18 mouse cellular contexts compared by ENCODE assay signal in genomic region chr4:137876834-137877233, GRCm38 (mm10). TPM values are rescaled to one million over a fixed set of nuclear protein-coding genes. Genes with fewer than 3 reads are reported as not detected.
DNase-seq lines count a peak whose midpoint lies in the region; ATAC-seq and TF ChIP-seq lines count a peak whose summit lies in the region.
"Had no signal": no experiment of that assay in that cellular context is flagged by ENCODE, and none has a peak within 500 bp of the region (broad histone marks: within the 10 kb centered on the region; RNA-seq: fewer than 3 reads in every experiment).

No protein-coding gene starts in this region.

- H3K4me2 ChIP-seq in heart, embryonic 12.5 days, result no peak overlapping the region
- H3K4me2 ChIP-seq in midbrain, embryonic 13.5 days (replicated peaks), result no peak overlapping the region
- no peak overlapping the region for H3K4me2 ChIP-seq in midbrain, embryonic 14.5 days (ENCODE audit: low read length)
- no peak overlapping the region for H3K4me2 ChIP-seq in forebrain, embryonic 13.5 days
- no peak overlapping the region for H3K4me2 ChIP-seq in limb, embryonic 14.5 days (replicated peaks; ENCODE audit: low read depth, low read length, severe bottlenecking)

- no peak for ATAC-seq in heart, embryonic 12.5 days (ENCODE audit: insufficient number of reproducible peaks, low FRiP score)
- ATAC-seq in midbrain, embryonic 13.5 days, result no peak
- no peak for ATAC-seq in midbrain, embryonic 14.5 days (ENCODE audit: low FRiP score, low TSS enrichment)
- ATAC-seq in forebrain, embryonic 13.5 days, result no peak
- ATAC-seq in limb, embryonic 14.5 days (ENCODE audit: low FRiP score, low read depth), result no peak

- 50% methylated on average over 6 of the region's 6 CpGs for whole genome bisulfite sequencing in heart, embryonic 12.5 days
- WGBS in midbrain, embryonic 13.5 days, result 51% methylated on average over 6 of the region's 6 CpGs
- 41% methylated on average over 6 of the region's 6 CpGs for WGBS in midbrain, embryonic 14.5 days
- 60% methylated on average over 6 of the region's 6 CpGs for WGBS in forebrain, embryonic 13.5 days
- WGBS in limb, embryonic 14.5 days, result 19% methylated on average over 6 of the region's 6 CpGs

- H3K9me3 ChIP-seq in heart, embryonic 12.5 days (replicated peaks), result no peaks in the 10 kb centered on the region
- H3K9me3 ChIP-seq in midbrain, embryonic 13.5 days, result no peaks in the 10 kb centered on the region
- no peaks in the 10 kb centered on the region for H3K9me3 ChIP-seq in midbrain, embryonic 14.5 days (ENCODE audit: control insufficient read depth, low read length)
- H3K9me3 ChIP-seq in forebrain, embryonic 13.5 days (replicated peaks), result no peaks in the 10 kb centered on the region
- no peaks in the 10 kb centered on the region for H3K9me3 ChIP-seq in limb, embryonic 14.5 days (ENCODE audit: control insufficient read depth, low read length)
- H3K9me3 ChIP-seq: G1E had no signal

- H3K4me1 ChIP-seq in heart, embryonic 12.5 days (replicated peaks), result peaks cover 59% of the 10 kb centered on the region
- H3K4me1 ChIP-seq in midbrain, embryonic 13.5 days (replicated peaks), result peaks cover 22% of the 10 kb centered on the region
- H3K4me1 ChIP-seq in midbrain, embryonic 14.5 days (ENCODE audit: control insufficient read depth, insufficient read depth, low read length), result peaks cover 14% of the 10 kb centered on the region
- H3K4me1 ChIP-seq in forebrain, embryonic 13.5 days, result peaks cover 25% of the 10 kb centered on the region
- peaks cover 31% of the 10 kb centered on the region for H3K4me1 ChIP-seq in limb, embryonic 14.5 days (ENCODE audit: control insufficient read depth, insufficient read depth, low read length)

- H3K9ac ChIP-seq in heart, embryonic 12.5 days, result peak overlapping the region; percentile 28; the same call in 1 of the 2 replicates
- no peak overlapping the region for H3K9ac ChIP-seq in midbrain, embryonic 13.5 days (replicated peaks)
- no peak overlapping the region for H3K9ac ChIP-seq in midbrain, embryonic 14.5 days (replicated peaks; ENCODE audit: low read length)
- no peak overlapping the region for H3K9ac ChIP-seq in forebrain, embryonic 13.5 days
- H3K9ac ChIP-seq in limb, embryonic 14.5 days (ENCODE audit: low read depth, low read length, severe bottlenecking), result peak overlapping the region; percentile 41; the same call in 1 of the 2 replicates
- H3K9ac ChIP-seq: liver, embryonic 14.5 days had no signal

- H3K27me3 ChIP-seq in heart, embryonic 12.5 days (replicated peaks), result no peaks in the 10 kb centered on the region
- H3K27me3 ChIP-seq in midbrain, embryonic 13.5 days, result no peaks in the 10 kb centered on the region
- no peaks in the 10 kb centered on the region for H3K27me3 ChIP-seq in midbrain, embryonic 14.5 days (ENCODE audit: control insufficient read depth, insufficient read depth, low read length)
- no peaks in the 10 kb centered on the region for H3K27me3 ChIP-seq in forebrain, embryonic 13.5 days
- no peaks in the 10 kb centered on the region for H3K27me3 ChIP-seq in limb, embryonic 14.5 days (ENCODE audit: control insufficient read depth, insufficient read depth, low read length)

- no peak for DNase-seq in heart, postnatal 4 days
- DNase-seq in midbrain, embryonic 14.5 days, result no peak
- DNase-seq in limb, embryonic 14.5 days (ENCODE audit: low spot score), result no peak
- no peak for DNase-seq in left cerebral cortex, postnatal 10 days (ENCODE audit: extremely low spot score in 1 of 2, low spot score in 2 of 2)
- no peak for DNase-seq in thymus, postnatal 25 days
- DNase-seq: adrenal gland, adult 2 months; cerebellum, adult 11-12 months; cerebellum, postnatal 36 days; gastrocnemius, postnatal 36 days; lung, postnatal 14 days; thymus, adult 18-20 months had no signal

- no peak overlapping the region for H3K4me3 ChIP-seq in heart, embryonic 12.5 days
- no peak overlapping the region for H3K4me3 ChIP-seq in midbrain, embryonic 13.5 days (replicated peaks)
- no peak overlapping the region for H3K4me3 ChIP-seq in midbrain, embryonic 14.5 days (replicated peaks; ENCODE audit: low read depth, low read length)
- no peak overlapping the region for H3K4me3 ChIP-seq in forebrain, embryonic 13.5 days
- no peak overlapping the region for H3K4me3 ChIP-seq in limb, embryonic 14.5 days (replicated peaks; ENCODE audit: low read length)
- H3K4me3 ChIP-seq: layer of hippocampus, adult 2 months; left cerebral cortex, adult 2 months had no signal

- H3K27ac ChIP-seq in heart, embryonic 12.5 days (ENCODE audit: poor library complexity, severe bottlenecking), result no peak overlapping the region
- peak overlapping the region; percentile 47; the same call in 1 of the 2 replicates for H3K27ac ChIP-seq in midbrain, embryonic 13.5 days
- H3K27ac ChIP-seq in midbrain, embryonic 14.5 days (replicated peaks; ENCODE audit: low read depth, low read length), result no peak overlapping the region
- peak overlapping the region; percentile 1; the same call in 1 of the 2 replicates for H3K27ac ChIP-seq in forebrain, embryonic 13.5 days
- H3K27ac ChIP-seq in limb, embryonic 14.5 days (replicated peaks; ENCODE audit: low read depth, low read length), result peak overlapping the region; percentile 48; the same call in 1 of the 2 replicates
- H3K27ac ChIP-seq: layer of hippocampus, adult 2 months; left cerebral cortex, adult 2 months; liver, embryonic 14.5 days had no signal

- H3K36me3 ChIP-seq in heart, embryonic 12.5 days, result peaks cover 6% of the 10 kb centered on the region; the same call in 1 of the 2 replicates
- H3K36me3 ChIP-seq in midbrain, embryonic 13.5 days, result no peaks in the 10 kb centered on the region
- H3K36me3 ChIP-seq in midbrain, embryonic 14.5 days (ENCODE audit: control insufficient read depth, insufficient read depth, low read length), result no peaks in the 10 kb centered on the region
- H3K36me3 ChIP-seq in forebrain, embryonic 13.5 days (ENCODE audit: poor library complexity, severe bottlenecking), result no peaks in the 10 kb centered on the region
- H3K36me3 ChIP-seq in limb, embryonic 14.5 days (ENCODE audit: control insufficient read depth, insufficient read depth, low read length), result no peaks in the 10 kb centered on the region
- H3K36me3 ChIP-seq: G1E had no signal

- TF ChIP-seq POLR2A in limb, embryonic 14.5 days (IDR thresholded peaks at IDR 0.05; ENCODE audit: borderline replicate concordance, extremely low read depth, insufficient read depth, insufficient read length), result no peak

- intact Hi-C loops in left cerebral cortex, postnatal 10 days (cut with DNase I), result no loop called here

RNA-seq across cellular contexts. Expression of gene Ece1, which starts 14.8 kb away (rescaled TPM):
- polyA plus RNA-seq in heart, embryonic 12.5 days (2016; fragmentation: Nextera tagmentation; extraction: Ambion mirVana), result 122 and 144 TPM in 2 replicates
- total RNA-seq in heart, postnatal 4 days (2021), result 100 to 1,000 TPM; 119 to 133 TPM
- 12.7 and 19.4 TPM in 2 replicates for polyA plus RNA-seq in midbrain, embryonic 13.5 days (2015; fragmentation: Nextera tagmentation; extraction: Ambion mirVana)
- polyA plus RNA-seq in midbrain, embryonic 14.5 days (2014; fragmentation: Nextera tagmentation; extraction: Ambion mirVana), result 11.9 and 18.4 TPM in 2 replicates
- polyA plus RNA-seq in forebrain, embryonic 13.5 days (2015; fragmentation: Nextera tagmentation; extraction: Ambion mirVana), result 10.8 and 12.9 TPM in 2 replicates
- 28.9 and 42.4 TPM in 2 replicates for polyA plus RNA-seq in limb, embryonic 14.5 days (2012; rRNA removed)
- 44.3 and 45.7 TPM in 2 replicates for polyA plus RNA-seq in limb, embryonic 14.5 days (2014; fragmentation: Nextera tagmentation; extraction: Ambion mirVana)
- total RNA-seq in left cerebral cortex, postnatal 10 days (2021), result 10 to 100 TPM; 58.6 to 65.2 TPM

Comparison
In these comparisons a context has a peak if more than half of its experiments do, and no peak if none do; other contexts are left out.
1. H3K27ac ChIP-seq: peak in midbrain, embryonic 13.5 days (single experiment), forebrain, embryonic 13.5 days (single experiment) and limb, embryonic 14.5 days (single experiment); none in heart, embryonic 12.5 days (single experiment) and midbrain, embryonic 14.5 days (single experiment).
2. H3K9ac ChIP-seq: peak in heart, embryonic 12.5 days (single experiment) and limb, embryonic 14.5 days (single experiment); none in midbrain, embryonic 13.5 days (single experiment), midbrain, embryonic 14.5 days (single experiment) and forebrain, embryonic 13.5 days (single experiment).